Mouse (Mus musculus) liver, embryonic 15.5 days (tissue): ENCODE data around the gene Fbxo2. TPM values are rescaled to one million over a fixed set of nuclear protein-coding genes. Genes with fewer than 3 reads are reported as not detected.

Experiments used
- ATAC-seq: fragments of 200-750 bp; cut with Nextera tagmentation; 2 replicates; pipeline ENCODE4 v1.8.0; 2017; ENCODE audit warnings: moderate number of reproducible peaks, mild to moderate bottlenecking, moderate library complexity; ENCODE audit not compliant: insufficient read depth
- H3K27ac ChIP-seq: fragments of 300-500 bp; sonication (generic); replicated peaks from 2 replicates; pipeline ENCODE4 v1.5.1; 2015; ENCODE audit warnings: mild to moderate bottlenecking, inconsistent platforms
- H3K27me3 ChIP-seq: fragments of 300-500 bp; sonication (generic); 2 replicates; pipeline ENCODE4 v1.6.1; 2015; ENCODE audit warnings: mild to moderate bottlenecking, inconsistent platforms
- H3K36me3 ChIP-seq: fragments of 300-500 bp; sonication (generic); replicated peaks from 2 replicates; pipeline ENCODE4 v1.6.1; 2015; ENCODE audit warnings: moderate library complexity, mild to moderate bottlenecking, inconsistent platforms
- H3K4me1 ChIP-seq: fragments of 300-500 bp; sonication (generic); replicated peaks from 2 replicates; pipeline ENCODE4 v1.6.1; 2015; ENCODE audit warnings: inconsistent platforms
- H3K4me2 ChIP-seq: fragments of 300-500 bp; sonication (generic); 2 replicates; pipeline ENCODE4 v1.6.1; 2015; ENCODE audit warnings: moderate library complexity, mild to moderate bottlenecking, inconsistent platforms
- H3K4me3 ChIP-seq: fragments of 300-500 bp; sonication (generic); replicated peaks from 2 replicates; pipeline ENCODE4 v1.5.1; 2015; ENCODE audit warnings: mild to moderate bottlenecking, inconsistent platforms
- H3K9ac ChIP-seq: fragments of 300-500 bp; sonication (generic); 2 replicates; pipeline ENCODE4 v1.6.1; 2015; ENCODE audit warnings: moderate library complexity, mild to moderate bottlenecking, inconsistent platforms
- H3K9me3 ChIP-seq: fragments of 300-500 bp; sonication (generic); replicated peaks from 2 replicates; pipeline ENCODE4 v1.6.1; 2016; ENCODE audit warnings: inconsistent platforms
- WGBS: fragments of 180-500 bp; shearing (Covaris S2); methylation state at CpG from one replicate; pipeline ENCODE4 v1.1.7; 2015; ENCODE audit warnings: mixed read lengths; ENCODE audit not compliant: insufficient replicate concordance; 5-methylcytosine and 5-hydroxymethylcytosine counted together
- polyA plus RNA-seq: library from polyadenylated mRNA; unstranded; fragments of >200 nt; fragmentation: Nextera tagmentation; extraction: Ambion mirVana; gene quantifications from 2 replicates; pipeline ENCODE4 v1.2.1, GENCODE M21; 2015

Fbxo2 gene
- polyA plus RNA-seq, 1 experiment from 2014 or later: 0.28 TPM

GRCm38 (mm10) chr4:148122694-148123066 lies 37.7 kb upstream of the Fbxo2 start:
- Histone ChIP-seq H3K4me1 (no peaks in the 10 kb centered on the region), H3K4me3 (no peak overlapping the region), H3K9ac (no peak overlapping the region), H3K36me3 (no peaks in the 10 kb centered on the region), H3K9me3 (no peaks in the 10 kb centered on the region), H3K27ac (no peak overlapping the region), H3K27me3 (peaks cover 27% of the 10 kb centered on the region), H3K4me2 (no peak overlapping the region)
- no peak for ATAC-seq
- WGBS: 53% methylated on average over 3 of the region's 3 CpGs

GRCm38 (mm10) chr4:148128241-148128640 lies 32.2 kb upstream of the Fbxo2 start:
- peaks cover 7% of the 10 kb centered on the region; the same call in 1 of the 2 replicates for H3K4me1 ChIP-seq
- H3K27ac ChIP-seq: no peak overlapping the region
- no peak overlapping the region for H3K9ac ChIP-seq
- H3K36me3 ChIP-seq: no peaks in the 10 kb centered on the region
- no peak overlapping the region for H3K4me3 ChIP-seq
- H3K9me3 ChIP-seq: no peaks in the 10 kb centered on the region
- WGBS: 39% methylated on average over 1 of the region's 1 CpGs
- no peak for ATAC-seq
- no peak overlapping the region for H3K4me2 ChIP-seq
- H3K27me3 ChIP-seq: peaks cover 83% of the 10 kb centered on the region

- H3K27me3 ChIP-seq: peaks cover 87% of the 10 kb centered on the region
- no peak for ATAC-seq
- H3K4me1 ChIP-seq: peaks cover 7% of the 10 kb centered on the region; the same call in 1 of the 2 replicates
- no peak overlapping the region for H3K4me2 ChIP-seq
- no peaks in the 10 kb centered on the region for H3K9me3 ChIP-seq
- no peak overlapping the region for H3K27ac ChIP-seq
- H3K36me3 ChIP-seq: no peaks in the 10 kb centered on the region
- H3K4me3 ChIP-seq: no peak overlapping the region
- WGBS: 17% methylated on average over 2 of the region's 2 CpGs
- H3K9ac ChIP-seq: no peak overlapping the region
These were observed 31.7 kb upstream of the Fbxo2 start for GRCm38 (mm10) chr4:148128672-148129071.

GRCm38 (mm10) chr4:148130133-148130532 lies 30.3 kb upstream of the Fbxo2 start, which contains the start of gene Mad2l2:
Mad2l2 (plus strand) TSS chr4:148130384.
- Histone ChIP-seq H3K4me3 (peak within 1 kb of the TSS; percentile 35), H3K36me3 (no peaks in the 10 kb centered on the region), H3K27ac (no peak within 1 kb of the TSS), H3K4me2 (peak within 1 kb of the TSS; percentile 55), H3K9ac (no peak within 1 kb of the TSS), H3K27me3 (peaks cover 96% of the 10 kb centered on the region), H3K9me3 (no peaks in the 10 kb centered on the region), H3K4me1 (peaks cover 7% of the 10 kb centered on the region; the same call in 1 of the 2 replicates)
- WGBS: 4% methylated on average over 18 of the region's 18 CpGs
- ATAC-seq: no peak; the same call in 1 of the 2 replicates

GRCm38 (mm10) chr4:148130561-148131413 lies 29.6 kb upstream of the Fbxo2 start, which contains the start of gene Draxin:
Draxin (minus strand) TSS chr4:148130698.
- peak; percentile 26; the same call in 1 of the 2 replicates for ATAC-seq
- WGBS: under 1% methylated on average over 83 of the region's 87 CpGs
- peak within 1 kb of the TSS; percentile 35 for H3K4me3 ChIP-seq
- no peaks in the 10 kb centered on the region for H3K36me3 ChIP-seq
- peaks cover 91% of the 10 kb centered on the region for H3K27me3 ChIP-seq
- peak within 1 kb of the TSS; percentile 55 for H3K4me2 ChIP-seq
- H3K9me3 ChIP-seq: no peaks in the 10 kb centered on the region
- no peak within 1 kb of the TSS for H3K27ac ChIP-seq
- peaks cover 7% of the 10 kb centered on the region; the same call in 1 of the 2 replicates for H3K4me1 ChIP-seq
- no peak within 1 kb of the TSS for H3K9ac ChIP-seq

- no peak overlapping the region for H3K9ac ChIP-seq
- no peak overlapping the region; the same call in 1 of the 2 replicates for H3K4me2 ChIP-seq
- no peaks in the 10 kb centered on the region for H3K36me3 ChIP-seq
- H3K4me1 ChIP-seq: peaks cover 7% of the 10 kb centered on the region; the same call in 1 of the 2 replicates
- H3K27ac ChIP-seq: no peak overlapping the region
- ATAC-seq: no peak
- H3K9me3 ChIP-seq: no peaks in the 10 kb centered on the region
- H3K4me3 ChIP-seq: no peak overlapping the region
- peaks cover 85% of the 10 kb centered on the region for H3K27me3 ChIP-seq
- 3% methylated on average over 21 of the region's 21 CpGs for WGBS
These were observed 28.8 kb upstream of the Fbxo2 start for GRCm38 (mm10) chr4:148131497-148132081.

- no peak for ATAC-seq
- 23% methylated on average over 8 of the region's 8 CpGs for WGBS
- Histone ChIP-seq H3K27ac (no peak overlapping the region), H3K4me1 (peaks cover 15% of the 10 kb centered on the region), H3K9me3 (no peaks in the 10 kb centered on the region), H3K4me2 (no peak overlapping the region), H3K27me3 (peaks cover 85% of the 10 kb centered on the region), H3K36me3 (no peaks in the 10 kb centered on the region), H3K9ac (no peak overlapping the region), H3K4me3 (no peak overlapping the region)
These were observed 25.4 kb upstream of the Fbxo2 start for GRCm38 (mm10) chr4:148134988-148135387.

- Histone ChIP-seq H3K9ac (no peak overlapping the region), H3K27ac (no peak overlapping the region), H3K36me3 (no peaks in the 10 kb centered on the region), H3K4me2 (no peak overlapping the region), H3K4me1 (peaks cover 18% of the 10 kb centered on the region), H3K4me3 (no peak overlapping the region), H3K9me3 (no peaks in the 10 kb centered on the region), H3K27me3 (peaks cover 60% of the 10 kb centered on the region)
- 53% methylated on average over 8 of the region's 8 CpGs for WGBS
- ATAC-seq: no peak
These were observed 22.9 kb upstream of the Fbxo2 start for GRCm38 (mm10) chr4:148137503-148137902.

- Histone ChIP-seq H3K4me2 (peak overlapping the region; percentile 100), H3K9me3 (no peaks in the 10 kb centered on the region), H3K27me3 (peaks cover 38% of the 10 kb centered on the region), H3K9ac (peak overlapping the region; percentile 72), H3K4me1 (peaks cover 18% of the 10 kb centered on the region), H3K36me3 (no peaks in the 10 kb centered on the region), H3K27ac (0 out of 2 replicates have a peak overlapping the region, but pooled peaks have one; percentile 34), H3K4me3 (peak overlapping the region; percentile 75)
- under 1% methylated on average over 12 of the region's 12 CpGs for WGBS
- peak; percentile 10; the same call in 1 of the 2 replicates for ATAC-seq
These were observed 20.7 kb upstream of the Fbxo2 start for GRCm38 (mm10) chr4:148139767-148140097.

GRCm38 (mm10) chr4:148140098-148141011 lies 20.1 kb upstream of the Fbxo2 start:
- Histone ChIP-seq H3K27me3 (peaks cover 32% of the 10 kb centered on the region), H3K9me3 (no peaks in the 10 kb centered on the region), H3K4me1 (peaks cover 18% of the 10 kb centered on the region), H3K36me3 (0 out of 2 replicates have a peak, but pooled peaks cover 2% of the 10 kb centered on the region), H3K27ac (peak overlapping the region; percentile 82), H3K4me3 (peak overlapping the region; percentile 75), H3K9ac (peak overlapping the region; percentile 72), H3K4me2 (peak overlapping the region; percentile 100)
- under 1% methylated on average over 65 of the region's 65 CpGs for WGBS
- peak; percentile 90 for ATAC-seq
